Mouse (Mus musculus): ENCODE data around the gene Arid4b. TPM values are rescaled to one million over a fixed set of nuclear protein-coding genes. Genes with fewer than 3 reads are reported as not detected.
"Not testable (repeated sequence)": the region's sequence is repeated elsewhere in the genome, so short reads cannot be mapped to it uniquely, and the experiment has no call there.

Arid4b gene
- polyA plus RNA-seq (2014; fragmentation: Nextera tagmentation; extraction: Ambion mirVana) = 72.1 and 81.6 TPM in 2 replicates

- peak within 1 kb of the TSS; percentile 99 for H3K9ac ChIP-seq (replicated peaks; ENCODE audit: low read depth, low read length)
Measured at GRCm38 (mm10) chr13:14063013-14063941, at the start of gene Arid4b, which contains the start of gene Ggps1. Arid4b (plus strand) TSS chr13:14063232. Ggps1 (minus strand) TSS chr13:14063488.

DNA sequence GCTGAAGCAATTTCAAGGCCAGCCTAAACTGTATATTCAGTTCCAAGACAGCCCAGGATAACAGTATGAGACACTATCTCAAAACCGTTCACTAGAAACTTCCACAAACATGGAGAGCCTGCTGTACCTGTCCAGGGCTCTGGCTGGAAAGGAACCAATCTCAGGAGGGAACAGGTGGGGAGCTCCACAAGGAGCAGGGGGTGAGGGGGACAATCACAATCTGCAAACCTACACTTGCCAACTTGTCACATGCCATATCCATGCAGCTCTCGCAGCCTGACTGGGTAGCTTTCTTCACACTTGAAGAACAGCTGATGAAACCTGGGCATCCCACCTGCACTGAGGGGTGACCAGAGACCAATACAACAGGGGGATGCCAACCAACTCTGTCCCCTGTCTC, 49.0 kb upstream of the Arid4b start:
- ATAC-seq (ENCODE audit: low read depth) = no peak
- Histone ChIP-seq H3K36me3 (ENCODE audit: control insufficient read depth, insufficient read depth, low read length) (peaks cover 29% of the 10 kb centered on the region), H3K4me2 (ENCODE audit: low read depth, low read length) (no peak overlapping the region), H3K27ac (ENCODE audit: low read depth, low read length) (no peak overlapping the region), H3K9me3 (ENCODE audit: control insufficient read depth, low read length) (no peaks in the 10 kb centered on the region), H3K27me3 (ENCODE audit: control insufficient read depth, insufficient read depth, low read length) (no peaks in the 10 kb centered on the region), H3K4me1 (ENCODE audit: control insufficient read depth, insufficient read depth, low read length) (no peaks in the 10 kb centered on the region), H3K9ac (replicated peaks; ENCODE audit: low read depth, low read length) (no peak overlapping the region), H3K4me3 (ENCODE audit: low read depth, low read length) (no peak overlapping the region)
- 93% methylated on average over 2 of the region's 2 CpGs for WGBS

More at GRCm38 (mm10) chr13:14063013-14063941, at the start of gene Arid4b, which contains the start of gene Ggps1:
- ATAC-seq (ENCODE audit: low read depth) = peak; percentile 96
- peaks cover 26% of the 10 kb centered on the region; the same call in 1 of the 2 replicates for H3K4me1 ChIP-seq (ENCODE audit: control insufficient read depth, insufficient read depth, low read length)
- H3K4me3 ChIP-seq (ENCODE audit: low read depth, low read length) = peak within 1 kb of the TSS; percentile 99
- H3K4me2 ChIP-seq (ENCODE audit: low read depth, low read length) = peak within 1 kb of the TSS; percentile 70
- H3K27ac ChIP-seq (ENCODE audit: low read depth, low read length) = peak within 1 kb of the TSS; percentile 95
- H3K9me3 ChIP-seq (ENCODE audit: control insufficient read depth, low read length) = no peaks in the 10 kb centered on the region
- H3K36me3 ChIP-seq (ENCODE audit: control insufficient read depth, insufficient read depth, low read length) = peaks cover 3% of the 10 kb centered on the region; the same call in 1 of the 2 replicates
- under 1% methylated on average over 63 of the region's 64 CpGs for WGBS
- peaks cover 2% of the 10 kb centered on the region; the same call in 1 of the 2 replicates for H3K27me3 ChIP-seq (ENCODE audit: control insufficient read depth, insufficient read depth, low read length)

- H3K27ac ChIP-seq (ENCODE audit: low read depth, low read length) = no peak overlapping the region
- no peak overlapping the region for H3K4me3 ChIP-seq (ENCODE audit: low read depth, low read length)
- no peak overlapping the region for H3K9ac ChIP-seq (replicated peaks; ENCODE audit: low read depth, low read length)
- H3K4me1 ChIP-seq (ENCODE audit: control insufficient read depth, insufficient read depth, low read length) = no peaks in the 10 kb centered on the region
- H3K27me3 ChIP-seq (ENCODE audit: control insufficient read depth, insufficient read depth, low read length) = no peaks in the 10 kb centered on the region
- peaks cover 27% of the 10 kb centered on the region for H3K36me3 ChIP-seq (ENCODE audit: control insufficient read depth, insufficient read depth, low read length)
- ATAC-seq (ENCODE audit: low read depth) = no peak
- H3K9me3 ChIP-seq (ENCODE audit: control insufficient read depth, low read length) = no peaks in the 10 kb centered on the region
- WGBS = 92% methylated on average over 4 of the region's 4 CpGs
- no peak overlapping the region for H3K4me2 ChIP-seq (ENCODE audit: low read depth, low read length)
Measured at GRCm38 (mm10) chr13:14014540-14014939, 48.5 kb upstream of the Arid4b start.

GRCm38 (mm10) chr13:14015609-14016008, 47.4 kb upstream of the Arid4b start:
- H3K36me3 ChIP-seq (ENCODE audit: control insufficient read depth, insufficient read depth, low read length) = peaks cover 27% of the 10 kb centered on the region
- H3K9ac ChIP-seq (replicated peaks; ENCODE audit: low read depth, low read length) = no peak overlapping the region
- 97% methylated on average over 6 of the region's 6 CpGs for WGBS
- H3K4me3 ChIP-seq (ENCODE audit: low read depth, low read length) = no peak overlapping the region
- ATAC-seq (ENCODE audit: low read depth) = no peak
- no peak overlapping the region for H3K27ac ChIP-seq (ENCODE audit: low read depth, low read length)
- H3K4me1 ChIP-seq (ENCODE audit: control insufficient read depth, insufficient read depth, low read length) = no peaks in the 10 kb centered on the region
- no peaks in the 10 kb centered on the region for H3K27me3 ChIP-seq (ENCODE audit: control insufficient read depth, insufficient read depth, low read length)
- H3K4me2 ChIP-seq (ENCODE audit: low read depth, low read length) = no peak overlapping the region
- H3K9me3 ChIP-seq (ENCODE audit: control insufficient read depth, low read length) = no peaks in the 10 kb centered on the region

GRCm38 (mm10) chr13:14018283-14018682, 44.7 kb upstream of the Arid4b start:
- Histone ChIP-seq H3K36me3 (ENCODE audit: control insufficient read depth, insufficient read depth, low read length) (peaks cover 19% of the 10 kb centered on the region; the same call in 1 of the 2 replicates), H3K9me3 (ENCODE audit: control insufficient read depth, low read length) (no peaks in the 10 kb centered on the region), H3K27ac (ENCODE audit: low read depth, low read length) (no peak overlapping the region), H3K4me3 (ENCODE audit: low read depth, low read length) (no peak overlapping the region), H3K27me3 (ENCODE audit: control insufficient read depth, insufficient read depth, low read length) (no peaks in the 10 kb centered on the region), H3K4me2 (ENCODE audit: low read depth, low read length) (no peak overlapping the region), H3K9ac (replicated peaks; ENCODE audit: low read depth, low read length) (no peak overlapping the region), H3K4me1 (ENCODE audit: control insufficient read depth, insufficient read depth, low read length) (no peaks in the 10 kb centered on the region)
- ATAC-seq (ENCODE audit: low read depth) = no peak

GRCm38 (mm10) chr13:14018852-14019251, 44.2 kb upstream of the Arid4b start:
- H3K9ac ChIP-seq (replicated peaks; ENCODE audit: low read depth, low read length) = no peak overlapping the region
- H3K9me3 ChIP-seq (ENCODE audit: control insufficient read depth, low read length) = no peaks in the 10 kb centered on the region
- H3K4me3 ChIP-seq (ENCODE audit: low read depth, low read length) = no peak overlapping the region
- no peaks in the 10 kb centered on the region for H3K27me3 ChIP-seq (ENCODE audit: control insufficient read depth, insufficient read depth, low read length)
- peaks cover 18% of the 10 kb centered on the region; the same call in 1 of the 2 replicates for H3K36me3 ChIP-seq (ENCODE audit: control insufficient read depth, insufficient read depth, low read length)
- H3K4me1 ChIP-seq (ENCODE audit: control insufficient read depth, insufficient read depth, low read length) = no peaks in the 10 kb centered on the region
- no peak overlapping the region for H3K27ac ChIP-seq (ENCODE audit: low read depth, low read length)
- no peak overlapping the region for H3K4me2 ChIP-seq (ENCODE audit: low read depth, low read length)
- 93% methylated on average over 3 of the region's 3 CpGs for WGBS
- no peak for ATAC-seq (ENCODE audit: low read depth)

- not testable (repeated sequence) for H3K4me3 ChIP-seq (ENCODE audit: low read depth, low read length); H3K9ac ChIP-seq (replicated peaks; ENCODE audit: low read depth, low read length); H3K27ac ChIP-seq (ENCODE audit: low read depth, low read length); H3K27me3 ChIP-seq (ENCODE audit: control insufficient read depth, insufficient read depth, low read length); H3K9me3 ChIP-seq (ENCODE audit: control insufficient read depth, low read length); H3K4me1 ChIP-seq (ENCODE audit: control insufficient read depth, insufficient read depth, low read length); ATAC-seq (ENCODE audit: low read depth); H3K4me2 ChIP-seq (ENCODE audit: low read depth, low read length)
- 82% methylated on average over 8 of the region's 12 CpGs for WGBS
- peaks cover 11% of the 10 kb centered on the region; the same call in 1 of the 2 replicates for H3K36me3 ChIP-seq (ENCODE audit: control insufficient read depth, insufficient read depth, low read length)
Measured at GRCm38 (mm10) chr13:14021417-14021816, 41.6 kb upstream of the Arid4b start.

- 90% methylated on average over 6 of the region's 6 CpGs for WGBS
- ATAC-seq (ENCODE audit: low read depth) = no peak
- no peaks in the 10 kb centered on the region for H3K4me1 ChIP-seq (ENCODE audit: control insufficient read depth, insufficient read depth, low read length)
Measured at GRCm38 (mm10) chr13:14025554-14025953, 37.5 kb upstream of the Arid4b start.

GRCm38 (mm10) chr13:14026154-14026820, 36.7 kb upstream of the Arid4b start:
- peaks cover 17% of the 10 kb centered on the region for H3K36me3 ChIP-seq (ENCODE audit: control insufficient read depth, insufficient read depth, low read length)
- no peak overlapping the region for H3K27ac ChIP-seq (ENCODE audit: low read depth, low read length)
- H3K4me2 ChIP-seq (ENCODE audit: low read depth, low read length) = no peak overlapping the region
- no peak for ATAC-seq (ENCODE audit: low read depth)
- 96% methylated on average over 6 of the region's 6 CpGs for WGBS
- no peak overlapping the region for H3K4me3 ChIP-seq (ENCODE audit: low read depth, low read length)
- H3K9ac ChIP-seq (replicated peaks; ENCODE audit: low read depth, low read length) = no peak overlapping the region
- H3K27me3 ChIP-seq (ENCODE audit: control insufficient read depth, insufficient read depth, low read length) = no peaks in the 10 kb centered on the region
- no peaks in the 10 kb centered on the region for H3K4me1 ChIP-seq (ENCODE audit: control insufficient read depth, insufficient read depth, low read length)
- H3K9me3 ChIP-seq (ENCODE audit: control insufficient read depth, low read length) = no peaks in the 10 kb centered on the region

More at GRCm38 (mm10) chr13:14025554-14025953, 37.5 kb upstream of the Arid4b start:
- Histone ChIP-seq H3K36me3 (ENCODE audit: control insufficient read depth, insufficient read depth, low read length) (peaks cover 17% of the 10 kb centered on the region), H3K4me3 (ENCODE audit: low read depth, low read length) (no peak overlapping the region), H3K27me3 (ENCODE audit: control insufficient read depth, insufficient read depth, low read length) (no peaks in the 10 kb centered on the region), H3K4me2 (ENCODE audit: low read depth, low read length) (no peak overlapping the region), H3K9ac (replicated peaks; ENCODE audit: low read depth, low read length) (no peak overlapping the region), H3K9me3 (ENCODE audit: control insufficient read depth, low read length) (no peaks in the 10 kb centered on the region), H3K27ac (ENCODE audit: low read depth, low read length) (no peak overlapping the region)
